Mouse (Mus musculus): ENCODE data around the gene Aloxe3. TPM values are rescaled to one million over a fixed set of nuclear protein-coding genes. Genes with fewer than 3 reads are reported as not detected.

Gene Aloxe3
- polyA plus RNA-seq, 1 experiment from 2014 or later: 0.29 TPM

- Histone ChIP-seq H3K36me3 (no peaks in the 10 kb centered on the region), H3K27me3 (replicated peaks) (no peaks in the 10 kb centered on the region), H3K4me2 (replicated peaks) (no peak overlapping the region), H3K4me1 (replicated peaks) (no peaks in the 10 kb centered on the region), H3K27ac (no peak overlapping the region), H3K9me3 (no peaks in the 10 kb centered on the region), H3K4me3 (replicated peaks) (no peak overlapping the region), H3K9ac (no peak overlapping the region)
- no peak for ATAC-seq
- 82% methylated on average over 7 of the region's 7 CpGs for WGBS
Observed at GRCm38 (mm10) chr11:69174722-69175121, 49.0 kb downstream of the Aloxe3 start.

GRCm38 (mm10) chr11:69178525-69178924 is 52.8 kb downstream of the Aloxe3 start:
- WGBS: 79% methylated on average over 3 of the region's 3 CpGs
- Histone ChIP-seq H3K36me3 (no peaks in the 10 kb centered on the region), H3K27me3 (replicated peaks) (no peaks in the 10 kb centered on the region), H3K4me1 (replicated peaks) (no peaks in the 10 kb centered on the region), H3K27ac (no peak overlapping the region), H3K9me3 (no peaks in the 10 kb centered on the region), H3K9ac (no peak overlapping the region), H3K4me3 (replicated peaks) (no peak overlapping the region), H3K4me2 (replicated peaks) (no peak overlapping the region)
- ATAC-seq: no peak

GRCm38 (mm10) chr11:69179512-69179911 is 53.8 kb downstream of the Aloxe3 start:
- no peaks in the 10 kb centered on the region for H3K4me1 ChIP-seq (replicated peaks)
- H3K9ac ChIP-seq: no peak overlapping the region
- no peaks in the 10 kb centered on the region for H3K36me3 ChIP-seq
- H3K27me3 ChIP-seq (replicated peaks): no peaks in the 10 kb centered on the region
- WGBS: 42% methylated on average over 3 of the region's 3 CpGs
- no peaks in the 10 kb centered on the region for H3K9me3 ChIP-seq
- no peak overlapping the region for H3K4me3 ChIP-seq (replicated peaks)
- no peak overlapping the region for H3K27ac ChIP-seq
- no peak for ATAC-seq
- no peak overlapping the region for H3K4me2 ChIP-seq (replicated peaks)

DNA sequence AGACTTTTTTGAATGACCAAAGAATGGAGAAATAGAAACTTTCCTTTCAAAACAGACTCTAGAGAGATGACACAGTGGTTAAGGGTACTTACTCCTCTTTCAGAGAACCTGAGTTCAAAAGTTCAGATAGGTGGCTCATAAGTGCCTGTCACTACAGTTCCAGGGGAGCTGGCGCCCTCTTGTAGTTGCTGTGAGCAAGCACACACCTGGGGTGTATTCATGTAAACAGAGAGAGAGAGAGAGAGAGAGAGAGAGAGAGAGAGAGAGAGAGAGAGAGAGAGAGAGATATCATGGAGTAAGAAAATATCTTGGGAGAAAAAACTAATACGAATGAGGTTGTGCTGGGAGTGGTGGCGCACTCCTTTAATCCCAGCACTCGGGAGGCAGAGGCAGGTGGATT is 54.4 kb downstream of the Aloxe3 start:
- no peaks in the 10 kb centered on the region for H3K36me3 ChIP-seq
- H3K4me2 ChIP-seq (replicated peaks): no peak overlapping the region
- no peak for ATAC-seq
- H3K4me3 ChIP-seq (replicated peaks): no peak overlapping the region
- no peaks in the 10 kb centered on the region for H3K27me3 ChIP-seq (replicated peaks)
- no peaks in the 10 kb centered on the region for H3K4me1 ChIP-seq (replicated peaks)
- WGBS: 81% methylated on average over 4 of the region's 4 CpGs
- no peak overlapping the region for H3K27ac ChIP-seq
- H3K9me3 ChIP-seq: no peaks in the 10 kb centered on the region
- H3K9ac ChIP-seq: no peak overlapping the region

DNA sequence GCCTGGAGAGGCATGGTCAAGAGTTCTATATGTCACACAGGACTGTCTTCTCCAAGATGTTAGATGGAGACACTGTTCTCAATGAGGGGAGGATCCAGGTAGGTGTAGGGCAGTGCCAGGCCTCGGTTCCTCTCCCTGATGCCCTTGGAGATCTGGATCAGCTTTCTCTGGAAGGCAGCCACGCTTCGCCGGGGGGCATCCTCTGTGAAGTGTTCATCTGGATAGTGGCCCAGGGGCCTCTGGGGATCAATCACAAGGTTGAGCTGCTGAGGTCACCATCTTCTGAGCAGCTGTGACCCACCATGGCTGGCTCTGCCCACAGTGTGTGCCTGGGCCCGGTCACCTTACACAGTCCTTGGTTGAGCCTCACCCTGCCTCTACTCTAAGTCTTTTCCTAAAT is 59.3 kb downstream of the Aloxe3 start:
- Histone ChIP-seq H3K27ac (no peak overlapping the region), H3K27me3 (replicated peaks) (no peaks in the 10 kb centered on the region), H3K4me1 (replicated peaks) (no peaks in the 10 kb centered on the region), H3K4me2 (replicated peaks) (no peak overlapping the region), H3K4me3 (replicated peaks) (no peak overlapping the region), H3K9ac (no peak overlapping the region), H3K9me3 (no peaks in the 10 kb centered on the region), H3K36me3 (no peaks in the 10 kb centered on the region)
- no peak for ATAC-seq
- 88% methylated on average over 5 of the region's 5 CpGs for whole genome bisulfite sequencing

DNA sequence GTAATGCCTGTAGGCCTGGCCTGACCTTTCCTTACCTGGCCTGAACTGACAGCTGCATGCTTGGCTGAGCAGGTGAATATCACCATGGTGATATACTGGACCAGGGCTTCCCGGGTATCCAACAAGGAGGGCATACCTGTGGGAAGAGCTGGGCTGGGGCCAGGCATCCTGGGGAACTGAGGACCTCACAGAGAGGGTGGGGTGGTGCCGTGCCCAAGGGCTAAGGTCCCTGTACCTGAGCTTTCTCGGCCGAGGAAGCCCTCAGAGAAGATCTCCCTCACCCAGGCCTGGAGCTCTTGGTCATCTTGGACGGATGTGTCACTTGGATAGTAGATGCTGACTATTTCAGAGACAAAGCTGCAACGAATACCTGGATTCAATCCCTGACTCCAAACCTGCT is 60.2 kb downstream of the Aloxe3 start:
- no peak overlapping the region for H3K4me2 ChIP-seq (replicated peaks)
- H3K4me3 ChIP-seq (replicated peaks): no peak overlapping the region
- no peak for ATAC-seq
- H3K27ac ChIP-seq: no peak overlapping the region
- no peaks in the 10 kb centered on the region for H3K36me3 ChIP-seq
- H3K27me3 ChIP-seq (replicated peaks): no peaks in the 10 kb centered on the region
- no peaks in the 10 kb centered on the region for H3K4me1 ChIP-seq (replicated peaks)
- no peaks in the 10 kb centered on the region for H3K9me3 ChIP-seq
- no peak overlapping the region for H3K9ac ChIP-seq
- WGBS: 82% methylated on average over 6 of the region's 6 CpGs

DNA sequence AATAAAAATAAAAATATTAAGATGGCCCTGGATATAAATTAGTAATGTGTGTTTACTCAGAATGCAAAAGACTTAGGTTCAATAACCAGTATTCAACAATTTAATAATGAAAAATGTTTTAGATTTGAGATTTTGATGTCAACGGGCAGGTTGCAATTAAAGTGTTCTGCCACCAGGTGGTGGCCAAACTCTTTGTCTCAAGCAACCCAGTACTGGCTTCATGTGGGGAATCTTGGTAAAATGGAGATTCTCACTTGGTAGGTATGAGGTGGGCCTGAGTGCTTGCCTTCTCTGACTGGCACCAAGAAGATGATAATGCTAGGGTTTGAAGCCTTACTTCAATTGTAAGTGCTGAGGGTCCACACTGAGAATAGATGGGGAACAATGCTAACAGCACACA is 67.1 kb downstream of the Aloxe3 start:
- ATAC-seq: no peak
- Histone ChIP-seq H3K4me1 (replicated peaks) (0 out of 2 replicates have a peak, but pooled peaks cover 4% of the 10 kb centered on the region), H3K9me3 (no peaks in the 10 kb centered on the region), H3K4me2 (replicated peaks) (no peak overlapping the region), H3K9ac (no peak overlapping the region), H3K27ac (no peak overlapping the region), H3K36me3 (no peaks in the 10 kb centered on the region), H3K4me3 (replicated peaks) (no peak overlapping the region), H3K27me3 (replicated peaks) (peaks cover 16% of the 10 kb centered on the region)
- 3% methylated on average over 1 of the region's 1 CpGs for WGBS

DNA sequence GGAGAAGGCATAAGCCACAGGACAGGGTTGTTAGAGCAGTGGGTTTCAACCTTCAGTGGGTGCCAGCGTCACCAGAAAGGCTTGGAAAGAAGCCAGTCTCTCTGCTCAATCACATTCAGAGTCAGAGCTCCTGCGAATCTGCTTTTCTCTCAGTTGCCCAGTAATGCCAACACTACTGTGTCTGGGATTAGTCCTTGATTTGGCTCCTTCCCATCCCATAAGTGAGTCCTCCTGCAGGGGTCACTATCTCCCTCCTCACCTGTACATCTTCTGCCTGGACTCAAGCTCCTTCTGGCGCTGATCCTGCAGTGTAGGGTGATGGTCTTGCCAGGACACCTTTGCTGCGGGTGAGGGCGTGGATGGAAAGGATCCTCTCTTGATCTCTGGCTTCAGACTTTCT is 71.1 kb downstream of the Aloxe3 start:
- WGBS: 6% methylated on average over 5 of the region's 5 CpGs
- Histone ChIP-seq H3K4me1 (replicated peaks) (0 out of 2 replicates have a peak, but pooled peaks cover 4% of the 10 kb centered on the region), H3K27me3 (replicated peaks) (peaks cover 16% of the 10 kb centered on the region), H3K9me3 (no peaks in the 10 kb centered on the region), H3K27ac (no peak overlapping the region), H3K4me3 (replicated peaks) (peak overlapping the region; percentile 25; the same call in 1 of the 2 replicates), H3K36me3 (no peaks in the 10 kb centered on the region), H3K9ac (no peak overlapping the region), H3K4me2 (replicated peaks) (peak overlapping the region; percentile 69)
- ATAC-seq: no peak

DNA sequence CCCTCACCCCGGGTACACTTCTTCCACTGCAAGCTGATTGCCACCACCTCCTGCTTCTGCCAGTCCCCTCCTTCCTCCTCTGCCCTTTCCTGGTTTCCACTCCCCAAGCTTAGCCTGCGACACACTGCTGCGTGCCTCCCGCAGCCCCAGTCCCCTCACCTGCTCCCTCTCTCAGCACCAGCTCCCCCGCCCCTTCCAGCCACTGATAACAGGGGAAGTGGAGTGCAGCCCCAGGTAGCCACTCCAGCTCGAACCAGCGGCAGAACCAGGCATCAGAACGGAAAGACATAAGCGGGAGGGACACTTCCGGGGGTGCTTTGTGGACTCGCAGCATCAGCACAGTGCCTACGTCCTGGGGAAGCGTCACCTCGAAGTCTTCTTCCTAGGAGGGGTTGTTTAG is 71.5 kb downstream of the Aloxe3 start:
- Histone ChIP-seq H3K27me3 (replicated peaks) (peaks cover 16% of the 10 kb centered on the region), H3K4me3 (replicated peaks) (peak overlapping the region; percentile 25), H3K36me3 (no peaks in the 10 kb centered on the region), H3K4me1 (replicated peaks) (0 out of 2 replicates have a peak, but pooled peaks cover 4% of the 10 kb centered on the region), H3K4me2 (replicated peaks) (peak overlapping the region; percentile 69), H3K9ac (0 out of 2 replicates have a peak overlapping the region, but pooled peaks have one; percentile 17), H3K9me3 (no peaks in the 10 kb centered on the region), H3K27ac (no peak overlapping the region)
- WGBS: under 1% methylated on average over 14 of the region's 14 CpGs
- ATAC-seq: peak; percentile 20; the same call in 1 of the 2 replicates

DNA sequence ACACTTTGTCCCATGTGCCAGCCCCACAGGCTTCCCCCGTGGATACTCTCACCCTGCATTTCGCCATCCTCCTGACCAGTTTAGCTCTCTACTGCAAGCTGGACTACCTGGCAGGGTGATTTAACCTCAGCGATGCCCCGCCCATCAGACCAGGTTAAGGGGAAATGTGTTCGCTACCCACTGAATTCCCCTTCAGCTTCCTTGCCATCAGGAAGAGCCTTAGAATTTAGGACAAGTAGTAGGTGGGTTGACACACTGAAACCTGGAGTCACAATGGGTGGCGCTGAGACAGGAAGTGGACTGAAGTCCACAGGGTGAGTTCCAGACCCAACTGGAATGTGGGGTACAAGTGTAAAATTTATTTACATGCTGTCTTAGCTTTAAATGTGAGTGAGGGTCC is 72.0 kb downstream of the Aloxe3 start, which contains the start of gene Alox8:
Gene Alox8, minus strand, starts transcription at position 101 of the 400 bp plus-strand sequence.
- ATAC-seq: no peak
- peaks cover 16% of the 10 kb centered on the region for H3K27me3 ChIP-seq (replicated peaks)
- 0 out of 2 replicates have a peak within 1 kb of the TSS, but pooled peaks have one; percentile 17 for H3K9ac ChIP-seq
- H3K9me3 ChIP-seq: no peaks in the 10 kb centered on the region
- H3K27ac ChIP-seq: no peak within 1 kb of the TSS
- 0 out of 2 replicates have a peak, but pooled peaks cover 4% of the 10 kb centered on the region for H3K4me1 ChIP-seq (replicated peaks)
- 28% methylated on average over 6 of the region's 6 CpGs for WGBS
- peak within 1 kb of the TSS; percentile 69 for H3K4me2 ChIP-seq (replicated peaks)
- no peaks in the 10 kb centered on the region for H3K36me3 ChIP-seq
- H3K4me3 ChIP-seq (replicated peaks): peak within 1 kb of the TSS; percentile 25

Other genes with a start within 250 kb of the Aloxe3 start
- 0.06 and 0.10 TPM in 2 replicates for gene Rnf222, start 237.3 kb upstream of the Aloxe3 start, polyA plus RNA-seq (2015; fragmentation: Nextera tagmentation; extraction: Ambion mirVana)
- 1,017 and 1,034 TPM in 2 replicates for gene Rpl26, start 224.3 kb upstream of the Aloxe3 start, polyA plus RNA-seq (2015; fragmentation: Nextera tagmentation; extraction: Ambion mirVana)
- gene Odf4, start 198.8 kb upstream of the Aloxe3 start, polyA plus RNA-seq (2015; fragmentation: Nextera tagmentation; extraction: Ambion mirVana): not detected in 2 replicates
- 8.1 and 8.6 TPM in 2 replicates for gene Arhgef15, start 168.4 kb upstream of the Aloxe3 start, polyA plus RNA-seq (2015; fragmentation: Nextera tagmentation; extraction: Ambion mirVana)
- gene Slc25a35, start 157.8 kb upstream of the Aloxe3 start, polyA plus RNA-seq (2015; fragmentation: Nextera tagmentation; extraction: Ambion mirVana): 2.7 and 2.8 TPM in 2 replicates
- 61.4 and 62.2 TPM in 2 replicates for gene Rangrf, start 150.7 kb upstream of the Aloxe3 start, polyA plus RNA-seq (2015; fragmentation: Nextera tagmentation; extraction: Ambion mirVana)
- 29.7 and 32.1 TPM in 2 replicates for gene Pfas, start 117.4 kb upstream of the Aloxe3 start, polyA plus RNA-seq (2015; fragmentation: Nextera tagmentation; extraction: Ambion mirVana)
- 35.1 and 38.6 TPM in 2 replicates for gene Ctc1, start 110.0 kb upstream of the Aloxe3 start, polyA plus RNA-seq (2015; fragmentation: Nextera tagmentation; extraction: Ambion mirVana)
- 133 and 135 TPM in 2 replicates for gene Aurkb, start 80.2 kb upstream of the Aloxe3 start, polyA plus RNA-seq (2015; fragmentation: Nextera tagmentation; extraction: Ambion mirVana)
- 8.6 and 8.9 TPM in 2 replicates for gene Borcs6, start 66.2 kb upstream of the Aloxe3 start, polyA plus RNA-seq (2015; fragmentation: Nextera tagmentation; extraction: Ambion mirVana)
- 43.7 and 47.6 TPM in 2 replicates for gene Tmem107, start 55.1 kb upstream of the Aloxe3 start, polyA plus RNA-seq (2015; fragmentation: Nextera tagmentation; extraction: Ambion mirVana)
- 61.8 and 64.2 TPM in 2 replicates for gene Vamp2, start 37.4 kb upstream of the Aloxe3 start, polyA plus RNA-seq (2015; fragmentation: Nextera tagmentation; extraction: Ambion mirVana)
- 11.9 and 15.6 TPM in 2 replicates for gene Per1, start 30.7 kb upstream of the Aloxe3 start, polyA plus RNA-seq (2015; fragmentation: Nextera tagmentation; extraction: Ambion mirVana)
- 0.62 and 0.70 TPM in 2 replicates for gene Hes7, start 5.5 kb upstream of the Aloxe3 start, polyA plus RNA-seq (2015; fragmentation: Nextera tagmentation; extraction: Ambion mirVana)
- gene 9130213A22Rik, start 3.3 kb upstream of the Aloxe3 start, polyA plus RNA-seq (2015; fragmentation: Nextera tagmentation; extraction: Ambion mirVana): 0.29 and 0.34 TPM in 2 replicates
- 0.35 and 0.43 TPM in 2 replicates for gene Alox12b, start 31.1 kb downstream of the Aloxe3 start, polyA plus RNA-seq (2015; fragmentation: Nextera tagmentation; extraction: Ambion mirVana)
- gene Alox8, start 71.9 kb downstream of the Aloxe3 start, polyA plus RNA-seq (2015; fragmentation: Nextera tagmentation; extraction: Ambion mirVana): 0.14 and 0.15 TPM in 2 replicates
- gene Gucy2e, start 111.1 kb downstream of the Aloxe3 start, polyA plus RNA-seq (2015; fragmentation: Nextera tagmentation; extraction: Ambion mirVana): 0.03 and 0.10 TPM in 2 replicates
- gene Cntrob, start 197.9 kb downstream of the Aloxe3 start, polyA plus RNA-seq (2015; fragmentation: Nextera tagmentation; extraction: Ambion mirVana): 18.5 and 19.6 TPM in 2 replicates
- gene Trappc1, start 198.1 kb downstream of the Aloxe3 start, polyA plus RNA-seq (2015; fragmentation: Nextera tagmentation; extraction: Ambion mirVana): 135 and 147 TPM in 2 replicates
- 2.2 and 2.3 TPM in 2 replicates for gene Kcnab3, start 200.4 kb downstream of the Aloxe3 start, polyA plus RNA-seq (2015; fragmentation: Nextera tagmentation; extraction: Ambion mirVana)
- gene Rnf227, start 214.6 kb downstream of the Aloxe3 start, polyA plus RNA-seq (2015; fragmentation: Nextera tagmentation; extraction: Ambion mirVana): 10.8 and 10.9 TPM in 2 replicates
- gene Chd3, start 243.5 kb downstream of the Aloxe3 start, polyA plus RNA-seq (2015; fragmentation: Nextera tagmentation; extraction: Ambion mirVana): 39.9 and 44.1 TPM in 2 replicates

Measured in intestine, embryonic 15.5 days (tissue).